Mouse (Mus musculus) liver, embryonic 14.5 days (tissue): ENCODE results near the gene Slc5a1.

Experiments
- CTCF ChIP-seq: IDR thresholded peaks from 2 replicates; pipeline ENCODE4 v1.5.1; 2016; ENCODE audit warnings: antibody characterized with exemption, low read depth, control low read depth
- EP300 ChIP-seq: IDR thresholded peaks from 2 replicates; pipeline ENCODE4 v1.6.1; 2016; ENCODE audit warnings: antibody characterized with exemption, low read depth

DNA sequence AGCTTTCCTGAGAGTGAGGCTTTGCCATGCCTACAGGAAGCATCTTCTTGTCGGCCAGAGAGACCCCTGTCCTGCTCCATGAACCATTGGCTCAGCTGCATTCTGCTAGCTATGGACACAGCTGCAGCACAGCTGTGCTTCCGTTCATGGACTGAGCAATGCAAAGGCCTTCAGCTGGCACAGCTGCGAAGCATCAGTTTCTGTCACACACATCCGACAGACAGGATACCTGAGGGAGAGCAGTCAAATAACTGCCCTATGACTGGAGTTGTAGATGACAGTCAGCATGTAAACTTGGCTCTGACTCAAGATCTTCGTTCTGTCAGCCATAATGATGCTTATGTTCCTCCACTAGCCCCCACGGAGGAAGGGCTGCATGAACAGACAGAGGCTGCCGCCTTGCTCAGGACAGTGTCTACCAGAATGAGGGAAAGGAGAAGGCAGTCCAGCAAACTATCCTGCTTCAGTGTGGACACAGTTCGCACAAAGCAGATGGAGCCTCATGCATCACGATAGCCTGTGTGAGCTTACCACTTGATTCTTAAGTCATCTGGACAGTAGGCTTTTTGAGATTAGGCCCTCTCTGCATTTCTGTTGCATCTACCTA is 91.3 kb downstream of the Slc5a1 start:
- TF ChIP-seq CTCF (no peak), EP300 (no peak)
